Mouse (Mus musculus): ENCODE results near the gene Nfe2l1. TPM values are rescaled to one million over a fixed set of nuclear protein-coding genes. Genes with fewer than 3 reads are reported as not detected.
"Not testable (repeated sequence)": the region's sequence is repeated elsewhere in the genome, so short reads cannot be mapped to it uniquely, and the experiment has no call there.

Gene Nfe2l1
- polyA plus RNA-seq, 1 experiment from 2014 or later: 49.3 TPM

DNA sequence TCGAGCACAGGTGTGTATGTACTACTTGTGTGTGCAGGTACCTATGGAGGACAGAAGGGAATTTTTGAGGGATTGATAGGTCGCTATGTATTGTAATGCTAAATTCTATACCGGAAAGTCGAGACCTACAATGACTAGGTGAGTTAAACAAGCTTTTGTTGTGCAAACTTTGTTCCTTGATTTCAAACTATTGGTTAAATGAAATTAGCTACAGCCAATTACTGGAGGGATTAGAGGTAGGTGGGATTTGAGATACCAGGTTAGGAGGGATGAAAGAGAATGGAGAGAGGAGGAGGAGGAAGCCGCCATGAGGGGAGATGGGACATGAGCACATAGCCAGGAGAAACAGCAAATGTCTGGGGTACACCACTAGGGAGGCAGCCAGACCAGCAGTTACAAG lies 49.5 kb downstream of the Nfe2l1 start:
- Histone ChIP-seq H3K9ac (no peak overlapping the region), H3K9me3 (ENCODE audit: control insufficient read depth, low read length) (no peaks in the 10 kb centered on the region), H3K4me2 (replicated peaks) (no peak overlapping the region), H3K36me3 (replicated peaks; ENCODE audit: control insufficient read depth, insufficient read depth) (no peaks in the 10 kb centered on the region), H3K4me1 (replicated peaks; ENCODE audit: control insufficient read depth, insufficient read depth, low read length) (peaks cover 14% of the 10 kb centered on the region), H3K27ac (no peak overlapping the region), H3K4me3 (replicated peaks; ENCODE audit: low read length) (no peak overlapping the region), H3K27me3 (ENCODE audit: control insufficient read depth, insufficient read depth, low read length) (no peaks in the 10 kb centered on the region)
- DNase-seq (ENCODE audit: low spot score) (no peak), ATAC-seq (ENCODE audit: low FRiP score) (no peak)
- WGBS: 77% methylated on average over 5 of the region's 5 CpGs

GRCm38 (mm10) chr11:96778061-96778627 lies 51.6 kb downstream of the Nfe2l1 start:
- ATAC-seq (ENCODE audit: low FRiP score); H3K9me3 ChIP-seq (ENCODE audit: control insufficient read depth, low read length); DNase-seq (ENCODE audit: low spot score); H3K36me3 ChIP-seq (replicated peaks; ENCODE audit: control insufficient read depth, insufficient read depth); H3K27me3 ChIP-seq (ENCODE audit: control insufficient read depth, insufficient read depth, low read length): not testable (repeated sequence)
- peak overlapping the region; percentile 88 for H3K4me2 ChIP-seq (replicated peaks)
- peak overlapping the region; percentile 87 for H3K27ac ChIP-seq
- H3K4me1 ChIP-seq (replicated peaks; ENCODE audit: control insufficient read depth, insufficient read depth, low read length): peaks cover 24% of the 10 kb centered on the region
- peak overlapping the region; percentile 85; the same call in 1 of the 2 replicates for H3K9ac ChIP-seq
- 70% methylated on average over 10 of the region's 10 CpGs for WGBS
- peak overlapping the region; percentile 67 for H3K4me3 ChIP-seq (replicated peaks; ENCODE audit: low read length)

GRCm38 (mm10) chr11:96776968-96777962 lies 52.5 kb downstream of the Nfe2l1 start, which contains the start of gene Snx11:
Gene Snx11 (minus strand): TSS chr11:96777559.
- H3K4me3 ChIP-seq (replicated peaks; ENCODE audit: low read length): peak within 1 kb of the TSS; percentile 67
- H3K4me2 ChIP-seq (replicated peaks): peak within 1 kb of the TSS; percentile 88
- 1% methylated on average over 59 of the region's 59 CpGs for WGBS
- H3K27ac ChIP-seq: peak within 1 kb of the TSS; percentile 87
- no peaks in the 10 kb centered on the region for H3K27me3 ChIP-seq (ENCODE audit: control insufficient read depth, insufficient read depth, low read length)
- ATAC-seq (ENCODE audit: low FRiP score): peak; percentile 99
- peaks cover 14% of the 10 kb centered on the region for H3K36me3 ChIP-seq (replicated peaks; ENCODE audit: control insufficient read depth, insufficient read depth)
- H3K9ac ChIP-seq: peak within 1 kb of the TSS; percentile 85
- no peaks in the 10 kb centered on the region for H3K9me3 ChIP-seq (ENCODE audit: control insufficient read depth, low read length)
- peak; percentile 97 for DNase-seq (ENCODE audit: low spot score)
- H3K4me1 ChIP-seq (replicated peaks; ENCODE audit: control insufficient read depth, insufficient read depth, low read length): peaks cover 24% of the 10 kb centered on the region

GRCm38 (mm10) chr11:96776068-96776467 lies 53.7 kb downstream of the Nfe2l1 start:
- H3K4me1 ChIP-seq (replicated peaks; ENCODE audit: control insufficient read depth, insufficient read depth, low read length): peaks cover 24% of the 10 kb centered on the region
- H3K4me2 ChIP-seq (replicated peaks): peak overlapping the region; percentile 88
- 39% methylated on average over 3 of the region's 3 CpGs for WGBS
- peak overlapping the region; percentile 85 for H3K9ac ChIP-seq
- ATAC-seq (ENCODE audit: low FRiP score) (no peak), DNase-seq (ENCODE audit: low spot score) (no peak)
- peak overlapping the region; percentile 87 for H3K27ac ChIP-seq
- peak overlapping the region; percentile 67 for H3K4me3 ChIP-seq (replicated peaks; ENCODE audit: low read length)
- H3K27me3 ChIP-seq (ENCODE audit: control insufficient read depth, insufficient read depth, low read length): no peaks in the 10 kb centered on the region
- H3K9me3 ChIP-seq (ENCODE audit: control insufficient read depth, low read length): no peaks in the 10 kb centered on the region
- H3K36me3 ChIP-seq (replicated peaks; ENCODE audit: control insufficient read depth, insufficient read depth): peaks cover 26% of the 10 kb centered on the region

GRCm38 (mm10) chr11:96775665-96776064 lies 54.1 kb downstream of the Nfe2l1 start:
- Histone ChIP-seq H3K4me3 (replicated peaks; ENCODE audit: low read length) (peak overlapping the region; percentile 67), H3K9ac (0 out of 2 replicates have a peak overlapping the region, but pooled peaks have one; percentile 40), H3K36me3 (replicated peaks; ENCODE audit: control insufficient read depth, insufficient read depth) (peaks cover 30% of the 10 kb centered on the region), H3K4me1 (replicated peaks; ENCODE audit: control insufficient read depth, insufficient read depth, low read length) (peaks cover 24% of the 10 kb centered on the region), H3K9me3 (ENCODE audit: control insufficient read depth, low read length) (no peaks in the 10 kb centered on the region), H3K27ac (peak overlapping the region; percentile 87), H3K27me3 (ENCODE audit: control insufficient read depth, insufficient read depth, low read length) (no peaks in the 10 kb centered on the region), H3K4me2 (replicated peaks) (peak overlapping the region; percentile 88)
- ATAC-seq (ENCODE audit: low FRiP score): no peak
- DNase-seq (ENCODE audit: low spot score): no peak
- whole genome bisulfite sequencing: 62% methylated on average over 7 of the region's 7 CpGs

- H3K36me3 ChIP-seq (replicated peaks; ENCODE audit: control insufficient read depth, insufficient read depth): peaks cover 36% of the 10 kb centered on the region
- H3K4me2 ChIP-seq (replicated peaks): peak overlapping the region; percentile 88
- no peaks in the 10 kb centered on the region for H3K9me3 ChIP-seq (ENCODE audit: control insufficient read depth, low read length)
- peak overlapping the region; percentile 67; the same call in 1 of the 2 replicates for H3K4me3 ChIP-seq (replicated peaks; ENCODE audit: low read length)
- no peaks in the 10 kb centered on the region for H3K27me3 ChIP-seq (ENCODE audit: control insufficient read depth, insufficient read depth, low read length)
- peak overlapping the region; percentile 87 for H3K27ac ChIP-seq
- no peak for ATAC-seq (ENCODE audit: low FRiP score)
- no peak for DNase-seq (ENCODE audit: low spot score)
- H3K4me1 ChIP-seq (replicated peaks; ENCODE audit: control insufficient read depth, insufficient read depth, low read length): peaks cover 24% of the 10 kb centered on the region
- 74% methylated on average over 8 of the region's 8 CpGs for WGBS
- peak overlapping the region; percentile 40; the same call in 1 of the 2 replicates for H3K9ac ChIP-seq
Measured at GRCm38 (mm10) chr11:96775063-96775462, 54.7 kb downstream of the Nfe2l1 start.

DNA sequence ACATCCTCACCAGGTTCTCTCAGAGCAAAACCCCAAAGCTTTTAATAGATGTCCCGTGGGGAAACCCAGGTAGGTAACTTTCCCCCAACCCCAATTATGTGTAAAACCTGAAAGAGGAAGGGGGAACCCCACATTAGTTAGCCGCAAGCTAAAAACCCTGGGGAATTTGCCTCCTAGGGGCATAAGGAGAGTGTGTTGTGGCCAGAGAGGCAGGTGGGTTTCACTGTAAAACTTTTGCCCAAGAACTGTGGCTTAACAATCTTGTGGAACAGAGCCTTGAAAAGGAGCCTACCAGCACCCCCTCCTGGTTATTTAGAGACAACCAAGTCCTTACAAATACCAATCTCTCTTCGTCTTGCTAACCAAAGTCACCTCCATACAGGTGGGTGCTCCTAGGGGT lies 55.2 kb downstream of the Nfe2l1 start:
- no peaks in the 10 kb centered on the region for H3K27me3 ChIP-seq (ENCODE audit: control insufficient read depth, insufficient read depth, low read length)
- peaks cover 24% of the 10 kb centered on the region for H3K4me1 ChIP-seq (replicated peaks; ENCODE audit: control insufficient read depth, insufficient read depth, low read length)
- peak overlapping the region; percentile 88 for H3K4me2 ChIP-seq (replicated peaks)
- no peaks in the 10 kb centered on the region for H3K9me3 ChIP-seq (ENCODE audit: control insufficient read depth, low read length)
- no peak for ATAC-seq (ENCODE audit: low FRiP score)
- H3K9ac ChIP-seq: peak overlapping the region; percentile 40; the same call in 1 of the 2 replicates
- peak overlapping the region; percentile 67; the same call in 1 of the 2 replicates for H3K4me3 ChIP-seq (replicated peaks; ENCODE audit: low read length)
- H3K27ac ChIP-seq: peak overlapping the region; percentile 87
- WGBS: 81% methylated on average over 3 of the region's 3 CpGs
- peak; percentile 49 for DNase-seq (ENCODE audit: low spot score)
- H3K36me3 ChIP-seq (replicated peaks; ENCODE audit: control insufficient read depth, insufficient read depth): peaks cover 41% of the 10 kb centered on the region

GRCm38 (mm10) chr11:96772413-96772812 lies 57.4 kb downstream of the Nfe2l1 start:
- 96% methylated on average over 9 of the region's 9 CpGs for WGBS
- DNase-seq (ENCODE audit: low spot score) (no peak), ATAC-seq (ENCODE audit: low FRiP score) (no peak)
- Histone ChIP-seq H3K4me3 (replicated peaks; ENCODE audit: low read length) (no peak overlapping the region), H3K36me3 (replicated peaks; ENCODE audit: control insufficient read depth, insufficient read depth) (peaks cover 62% of the 10 kb centered on the region), H3K9me3 (ENCODE audit: control insufficient read depth, low read length) (no peaks in the 10 kb centered on the region), H3K27ac (no peak overlapping the region), H3K4me2 (replicated peaks) (no peak overlapping the region), H3K4me1 (replicated peaks; ENCODE audit: control insufficient read depth, insufficient read depth, low read length) (peaks cover 40% of the 10 kb centered on the region), H3K27me3 (ENCODE audit: control insufficient read depth, insufficient read depth, low read length) (no peaks in the 10 kb centered on the region), H3K9ac (no peak overlapping the region)
